Mouse (Mus musculus) kidney, embryonic 15.5 days (tissue): Measurements from ENCODE around the gene Cep63. TPM values are rescaled to one million over a fixed set of nuclear protein-coding genes. Genes with fewer than 3 reads are reported as not detected.

Experiments used
- ATAC-seq: fragments of 200-750 bp; cut with Nextera tagmentation; replicated peaks from 2 replicates; pipeline ENCODE4 v1.8.0; 2017; ENCODE audit warnings: moderate TSS enrichment; ENCODE audit not compliant: low FRiP score
- H3K27ac ChIP-seq: fragments of 300-500 bp; sonication (generic); 2 replicates; pipeline ENCODE4 v1.5.1; 2015; ENCODE audit warnings: mild to moderate bottlenecking, inconsistent platforms
- H3K27me3 ChIP-seq: fragments of 300-500 bp; sonication (generic); 2 replicates; pipeline ENCODE4 v1.6.1; 2015; ENCODE audit warnings: inconsistent platforms
- H3K36me3 ChIP-seq: fragments of 300-500 bp; sonication (generic); 2 replicates; pipeline ENCODE4 v1.6.1; 2015; ENCODE audit warnings: inconsistent platforms
- H3K4me1 ChIP-seq: fragments of 300-500 bp; sonication (generic); 2 replicates; pipeline ENCODE4 v1.6.1; 2015; ENCODE audit warnings: inconsistent platforms
- H3K4me2 ChIP-seq: fragments of 300-500 bp; sonication (generic); 2 replicates; pipeline ENCODE4 v1.6.1; 2015; ENCODE audit warnings: moderate library complexity, mild to moderate bottlenecking, inconsistent platforms
- H3K4me3 ChIP-seq: fragments of 300-500 bp; sonication (generic); replicated peaks from 2 replicates; pipeline ENCODE4 v1.5.1; 2015; ENCODE audit warnings: mild to moderate bottlenecking, inconsistent platforms
- H3K9ac ChIP-seq: fragments of 300-500 bp; sonication (generic); 2 replicates; pipeline ENCODE4 v1.6.1; 2015; ENCODE audit warnings: mild to moderate bottlenecking, inconsistent platforms
- H3K9me3 ChIP-seq: fragments of 300-500 bp; sonication (generic); replicated peaks from 2 replicates; pipeline ENCODE4 v1.6.1; 2016; ENCODE audit warnings: inconsistent platforms
- WGBS: fragments of 180-500 bp; shearing (Covaris S2); methylation state at CpG from one replicate; pipeline ENCODE4 v1.1.7; 2015; ENCODE audit warnings: mixed read lengths; 5-methylcytosine and 5-hydroxymethylcytosine counted together
- polyA plus RNA-seq: library from polyadenylated mRNA; unstranded; fragments of >200 nt; fragmentation: Nextera tagmentation; extraction: Ambion mirVana; gene quantifications from 2 replicates; pipeline ENCODE4 v1.2.1, GENCODE M21; 2015

Gene Cep63
- 59.3 and 61.7 TPM in 2 replicates for polyA plus RNA-seq

DNA sequence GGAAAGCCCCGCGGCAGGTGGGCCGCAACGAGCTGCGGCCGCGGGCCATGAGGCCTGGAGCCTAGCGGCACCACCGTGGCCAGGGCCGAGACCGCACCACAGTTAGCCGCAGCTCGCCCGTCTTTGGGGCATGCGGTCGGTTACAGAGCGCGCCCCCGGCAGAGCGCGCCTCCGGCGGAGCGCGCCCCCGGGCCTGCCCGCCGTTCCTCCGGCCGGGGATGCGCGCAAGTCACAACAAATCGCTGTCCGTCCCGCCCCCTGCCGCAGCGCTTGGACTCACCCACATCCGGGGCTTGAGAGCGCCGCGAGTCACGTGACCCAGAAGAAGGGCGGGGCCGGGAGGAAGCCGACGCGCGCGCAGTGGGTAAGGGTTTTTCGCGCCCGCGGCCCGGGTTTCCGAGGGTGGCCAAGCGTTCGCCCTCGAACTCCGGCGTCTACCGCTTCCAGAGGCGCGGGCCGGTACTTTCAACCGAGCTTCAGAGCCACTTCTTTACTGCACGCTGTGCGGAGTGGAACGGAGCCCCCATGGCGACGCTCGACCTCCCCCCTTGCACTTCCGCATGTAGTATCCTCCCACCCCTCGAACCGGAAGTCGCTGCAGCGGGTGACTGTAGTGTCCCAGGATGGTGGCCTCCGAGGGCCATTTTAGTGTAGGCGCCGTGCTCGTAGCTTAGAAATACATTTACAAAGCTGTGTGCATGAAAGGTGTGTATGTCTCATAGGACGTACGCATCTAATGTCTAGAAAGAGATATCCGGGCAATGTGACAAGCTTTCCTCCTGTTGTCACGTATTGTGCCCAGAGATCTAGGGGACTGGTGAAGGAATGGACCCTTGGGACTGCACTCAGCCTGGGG, at the start of gene Cep63, which contains the start of gene Anapc13:
Gene Cep63, minus strand, starts transcription at position 552 of the 856 bp plus-strand sequence.
Gene Anapc13, plus strand, starts transcription at position 314 of the 856 bp plus-strand sequence.
- no peaks in the 10 kb centered on the region for H3K9me3 ChIP-seq
- no peaks in the 10 kb centered on the region for H3K27me3 ChIP-seq
- H3K4me2 ChIP-seq, result peak within 1 kb of the TSS; percentile 65
- WGBS, result under 1% methylated on average over 84 of the region's 84 CpGs
- peak within 1 kb of the TSS; percentile 98 for H3K9ac ChIP-seq
- peak; percentile 96 for ATAC-seq
- H3K27ac ChIP-seq, result peak within 1 kb of the TSS; percentile 96
- peaks cover 14% of the 10 kb centered on the region; the same call in 1 of the 2 replicates for H3K36me3 ChIP-seq
- H3K4me1 ChIP-seq, result peaks cover 27% of the 10 kb centered on the region
- peak within 1 kb of the TSS; percentile 80 for H3K4me3 ChIP-seq

DNA sequence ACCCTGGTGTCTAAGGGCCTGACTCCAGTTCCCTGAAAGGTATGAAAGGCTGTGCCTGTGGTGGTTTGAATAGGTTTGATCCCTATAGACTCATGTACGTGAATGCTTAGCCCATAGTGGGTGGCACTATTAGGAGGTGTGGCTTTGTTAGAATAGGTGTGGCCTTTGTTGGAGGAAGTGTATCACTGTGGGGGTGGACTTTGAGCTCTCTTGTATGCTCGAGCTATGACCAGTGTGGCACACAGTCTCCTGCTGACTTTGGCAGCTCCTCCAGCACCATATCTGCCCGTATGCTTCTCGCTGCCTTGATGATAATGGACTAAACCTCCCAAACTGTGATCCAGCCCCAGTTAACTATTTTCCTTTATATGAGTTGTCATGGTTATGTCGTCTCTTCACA, 49.6 kb upstream of the Cep63 start:
- no peak overlapping the region for H3K9ac ChIP-seq
- peaks cover 8% of the 10 kb centered on the region for H3K4me1 ChIP-seq
- H3K4me2 ChIP-seq, result no peak overlapping the region
- no peak overlapping the region for H3K27ac ChIP-seq
- 85% methylated on average over 5 of the region's 5 CpGs for WGBS
- H3K27me3 ChIP-seq, result no peaks in the 10 kb centered on the region
- H3K9me3 ChIP-seq, result no peaks in the 10 kb centered on the region
- no peak overlapping the region for H3K4me3 ChIP-seq
- no peak for ATAC-seq
- H3K36me3 ChIP-seq, result no peaks in the 10 kb centered on the region

DNA sequence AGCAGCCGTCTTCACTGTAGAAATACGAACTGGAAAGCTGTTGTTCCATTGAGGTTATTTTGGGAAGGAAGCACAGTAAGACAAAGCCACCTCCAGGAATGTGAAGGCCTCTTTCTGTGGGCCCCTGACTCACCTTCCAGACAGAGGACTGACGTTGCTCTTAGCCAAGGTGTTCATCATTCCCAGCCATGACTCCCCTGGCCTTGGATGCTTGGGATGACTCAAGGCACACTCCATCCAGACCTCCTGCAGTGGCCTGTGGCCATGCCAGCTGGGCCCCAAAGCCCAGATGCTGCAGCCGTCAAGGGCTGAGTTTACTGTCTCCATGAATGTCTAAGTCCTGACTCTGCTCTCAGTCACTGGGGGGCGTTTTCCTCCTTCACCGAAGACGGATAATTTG, 47.0 kb upstream of the Cep63 start:
- no peaks in the 10 kb centered on the region for H3K36me3 ChIP-seq
- peaks cover 10% of the 10 kb centered on the region for H3K4me1 ChIP-seq
- H3K9me3 ChIP-seq, result no peaks in the 10 kb centered on the region
- H3K4me2 ChIP-seq, result no peak overlapping the region
- 59% methylated on average over 7 of the region's 7 CpGs for WGBS
- H3K4me3 ChIP-seq, result no peak overlapping the region
- no peaks in the 10 kb centered on the region for H3K27me3 ChIP-seq
- no peak for ATAC-seq
- H3K27ac ChIP-seq, result no peak overlapping the region
- no peak overlapping the region for H3K9ac ChIP-seq

DNA sequence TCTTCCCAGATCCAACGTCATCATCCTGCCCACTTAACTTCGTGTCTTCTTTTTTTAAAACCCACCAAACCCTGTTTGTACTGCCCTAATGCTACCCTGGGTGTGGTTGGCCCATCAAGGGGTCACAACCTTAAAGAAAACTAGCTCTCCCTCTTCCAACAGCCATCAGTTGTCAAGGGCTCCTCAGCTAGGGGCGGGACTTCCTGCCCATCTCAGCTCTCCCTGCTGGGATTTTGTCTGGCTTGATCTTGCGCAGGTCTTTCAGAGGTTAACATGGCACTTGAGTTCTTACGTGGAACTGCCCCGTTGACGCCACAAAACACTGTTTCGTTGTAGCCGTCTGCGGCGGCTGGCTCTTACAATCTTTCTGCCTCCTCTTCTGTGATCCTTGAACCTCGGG, 42.6 kb upstream of the Cep63 start:
- no peak overlapping the region for H3K9ac ChIP-seq
- ATAC-seq, result no peak
- H3K9me3 ChIP-seq, result no peaks in the 10 kb centered on the region
- H3K4me3 ChIP-seq, result no peak overlapping the region
- H3K36me3 ChIP-seq, result no peaks in the 10 kb centered on the region
- no peak overlapping the region for H3K4me2 ChIP-seq
- 86% methylated on average over 12 of the region's 12 CpGs for WGBS
- no peak overlapping the region for H3K27ac ChIP-seq
- peaks cover 14% of the 10 kb centered on the region for H3K4me1 ChIP-seq
- H3K27me3 ChIP-seq, result no peaks in the 10 kb centered on the region

DNA sequence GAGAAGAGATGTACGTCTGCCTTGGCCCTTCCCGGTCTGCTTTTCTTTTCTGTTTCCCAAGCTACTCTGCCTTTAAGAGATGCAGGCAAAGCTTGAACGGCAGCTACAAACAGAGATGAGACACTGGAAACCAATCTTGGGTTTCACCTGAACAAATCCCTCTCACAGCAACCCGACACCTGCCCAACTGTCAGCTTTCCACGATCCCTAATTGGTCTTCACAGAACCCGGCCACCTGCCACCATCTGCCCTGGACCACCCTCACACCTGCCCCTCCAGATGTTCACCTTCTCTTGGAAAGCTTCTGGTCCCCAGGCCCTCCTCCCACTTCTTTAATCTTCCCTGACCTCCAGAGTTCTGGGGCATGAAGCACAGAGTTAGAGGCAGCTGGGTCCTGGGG, 41.8 kb upstream of the Cep63 start:
- Histone ChIP-seq H3K27ac (no peak overlapping the region), H3K4me1 (peaks cover 9% of the 10 kb centered on the region), H3K9ac (no peak overlapping the region), H3K27me3 (no peaks in the 10 kb centered on the region), H3K4me3 (no peak overlapping the region), H3K36me3 (no peaks in the 10 kb centered on the region), H3K4me2 (no peak overlapping the region), H3K9me3 (no peaks in the 10 kb centered on the region)
- WGBS, result 19% methylated on average over 6 of the region's 6 CpGs
- ATAC-seq, result no peak

DNA sequence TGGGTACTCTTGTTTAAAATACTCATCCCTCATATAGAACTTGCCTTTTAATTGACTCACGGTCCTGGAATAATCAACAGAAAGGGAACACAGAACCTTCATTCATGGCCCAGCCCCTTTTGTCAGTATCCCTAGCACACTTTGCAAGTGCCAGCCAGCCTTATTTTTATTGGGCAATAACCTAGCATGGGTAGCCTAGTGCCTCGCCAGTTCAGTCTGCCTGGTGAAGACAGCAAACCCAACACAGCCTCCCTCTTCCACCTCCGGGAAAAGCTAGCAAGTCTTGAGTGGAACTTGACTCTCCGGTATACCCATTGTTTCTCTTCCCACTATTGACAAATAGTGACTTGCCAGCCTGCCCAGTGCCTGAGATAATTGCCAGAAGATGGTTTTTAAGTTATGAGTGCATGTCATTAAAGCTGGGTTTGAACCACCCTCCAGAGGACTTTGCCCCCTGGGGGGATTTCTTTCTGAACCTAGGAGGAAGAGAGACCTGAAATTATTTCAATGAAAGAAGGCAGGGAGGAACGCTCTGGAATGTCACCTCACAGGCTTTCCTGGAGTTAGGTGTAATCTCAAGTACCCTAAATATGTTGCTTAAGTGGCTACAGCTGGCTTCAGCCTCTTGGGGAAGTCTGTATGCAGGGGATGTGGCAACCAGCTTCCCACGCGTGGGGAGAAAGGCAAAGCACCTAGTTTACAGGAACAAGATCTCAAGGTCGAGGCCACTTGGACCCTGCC, 30.2 kb upstream of the Cep63 start:
- Histone ChIP-seq H3K4me3 (no peak overlapping the region), H3K36me3 (no peaks in the 10 kb centered on the region), H3K27ac (no peak overlapping the region), H3K9me3 (no peaks in the 10 kb centered on the region), H3K4me2 (no peak overlapping the region), H3K9ac (no peak overlapping the region), H3K27me3 (no peaks in the 10 kb centered on the region), H3K4me1 (no peaks in the 10 kb centered on the region)
- no peak for ATAC-seq
- 53% methylated on average over 8 of the region's 8 CpGs for WGBS

DNA sequence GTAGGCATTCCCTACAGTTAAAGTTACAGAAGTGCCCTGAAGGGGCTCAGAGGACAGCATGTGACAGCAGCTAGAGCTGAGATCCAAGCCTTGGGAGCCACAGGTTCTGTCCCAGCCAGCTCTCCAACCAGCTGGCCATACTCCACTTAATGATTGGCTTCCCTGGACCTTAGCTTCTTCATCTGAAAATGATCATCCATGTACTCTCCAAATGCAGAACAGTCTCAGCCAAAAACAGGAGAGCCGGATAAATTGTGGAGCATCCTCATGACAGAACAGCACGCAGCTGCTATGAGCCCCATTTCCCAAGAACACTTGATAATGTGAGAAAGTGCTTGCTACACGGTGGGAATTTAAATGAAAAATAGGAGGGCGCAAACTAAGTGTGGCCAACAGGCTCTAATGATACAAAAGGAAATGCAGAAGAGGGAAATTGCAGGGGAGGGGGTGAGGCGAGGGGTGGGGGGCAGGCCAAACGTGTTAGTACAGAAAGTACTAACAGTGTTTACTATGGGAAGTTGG, 24.9 kb upstream of the Cep63 start:
- Histone ChIP-seq H3K27ac (no peak overlapping the region), H3K9ac (no peak overlapping the region), H3K4me1 (peaks cover 21% of the 10 kb centered on the region), H3K4me3 (no peak overlapping the region), H3K9me3 (no peaks in the 10 kb centered on the region), H3K27me3 (no peaks in the 10 kb centered on the region), H3K4me2 (no peak overlapping the region), H3K36me3 (no peaks in the 10 kb centered on the region)
- WGBS, result 66% methylated on average over 6 of the region's 6 CpGs
- ATAC-seq, result no peak

DNA sequence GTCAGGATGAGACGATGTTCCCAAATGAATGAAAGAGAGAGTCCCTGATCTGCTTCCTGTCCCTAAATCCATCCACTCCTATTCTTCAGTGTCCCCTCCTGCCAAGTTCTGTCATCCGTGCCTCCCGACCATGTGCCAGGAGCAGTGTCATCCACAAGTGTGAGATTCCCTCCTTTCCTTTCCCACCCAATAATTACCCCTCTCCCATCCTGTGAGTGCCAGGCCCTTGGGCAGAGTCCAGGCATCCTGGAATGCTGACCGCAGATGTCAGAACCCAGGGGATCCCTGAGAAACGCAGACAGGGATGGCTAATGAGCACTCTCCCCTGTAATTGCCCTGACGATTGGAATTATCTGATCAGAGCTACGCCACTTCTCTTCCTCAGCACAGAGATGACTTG, 24.3 kb upstream of the Cep63 start:
- H3K27me3 ChIP-seq, result no peaks in the 10 kb centered on the region
- no peak for ATAC-seq
- no peaks in the 10 kb centered on the region for H3K9me3 ChIP-seq
- WGBS, result 27% methylated on average over 7 of the region's 7 CpGs
- no peak overlapping the region for H3K9ac ChIP-seq
- no peaks in the 10 kb centered on the region for H3K36me3 ChIP-seq
- no peak overlapping the region for H3K4me3 ChIP-seq
- H3K27ac ChIP-seq, result no peak overlapping the region
- peak overlapping the region; percentile 28; the same call in 1 of the 2 replicates for H3K4me2 ChIP-seq
- peaks cover 25% of the 10 kb centered on the region for H3K4me1 ChIP-seq

DNA sequence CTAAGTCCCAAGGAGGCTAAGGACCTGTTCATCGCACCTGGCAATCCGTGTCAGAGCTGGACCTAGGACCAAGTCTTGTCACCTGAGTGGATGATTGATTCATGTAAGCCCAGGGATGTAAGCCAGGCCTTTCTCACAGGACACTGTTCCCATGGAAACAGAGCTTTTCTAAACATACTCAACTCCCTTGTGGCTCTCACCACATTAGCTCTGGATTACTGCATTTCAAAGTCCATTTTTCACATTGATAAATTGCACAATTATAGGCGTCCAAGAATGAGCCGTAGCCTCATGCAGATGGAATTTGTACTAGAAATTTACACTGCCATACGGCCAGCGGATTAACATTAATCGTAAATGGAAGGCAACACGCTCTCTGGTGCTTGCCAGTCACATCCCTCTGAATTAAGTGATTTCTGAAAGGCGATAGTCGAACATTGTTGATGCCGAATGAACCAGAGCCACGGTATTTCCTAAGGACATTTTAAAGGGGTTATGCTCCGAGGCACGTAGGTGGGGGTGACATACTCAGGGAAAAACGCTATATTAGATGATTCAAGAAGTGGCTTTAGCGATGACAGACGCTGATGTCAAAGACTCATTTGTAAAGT, 23.7 kb upstream of the Cep63 start:
- WGBS, result 31% methylated on average over 17 of the region's 17 CpGs
- H3K9me3 ChIP-seq, result no peaks in the 10 kb centered on the region
- H3K4me1 ChIP-seq, result peaks cover 32% of the 10 kb centered on the region
- ATAC-seq, result peak; percentile 63
- no peak overlapping the region for H3K4me3 ChIP-seq
- H3K27me3 ChIP-seq, result no peaks in the 10 kb centered on the region
- H3K9ac ChIP-seq, result no peak overlapping the region
- H3K27ac ChIP-seq, result 0 out of 2 replicates have a peak overlapping the region, but pooled peaks have one; percentile 48
- no peaks in the 10 kb centered on the region for H3K36me3 ChIP-seq
- peak overlapping the region; percentile 28; the same call in 1 of the 2 replicates for H3K4me2 ChIP-seq

DNA sequence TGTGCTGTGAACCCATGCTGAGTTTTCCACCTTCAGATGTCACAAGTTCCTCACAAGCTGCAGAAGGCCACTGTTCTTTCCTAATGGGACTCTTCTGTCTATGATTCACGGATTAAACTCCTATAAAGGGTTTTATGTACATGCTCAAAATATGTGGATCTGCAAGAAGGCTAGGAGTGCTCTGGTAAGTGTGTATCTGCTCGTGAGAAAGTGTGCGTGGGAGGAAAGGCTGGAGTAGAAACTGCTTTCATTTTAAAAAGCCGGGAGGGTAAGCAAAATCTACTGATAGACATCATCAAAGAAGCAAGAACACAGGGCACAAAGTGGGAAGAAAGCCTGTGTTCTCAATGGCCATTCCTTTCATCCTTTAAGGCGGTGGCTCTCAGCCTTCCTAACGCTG, 20.7 kb upstream of the Cep63 start:
- Histone ChIP-seq H3K4me3 (no peak overlapping the region), H3K4me1 (peaks cover 60% of the 10 kb centered on the region), H3K4me2 (no peak overlapping the region), H3K36me3 (no peaks in the 10 kb centered on the region), H3K9ac (no peak overlapping the region), H3K27ac (no peak overlapping the region), H3K9me3 (no peaks in the 10 kb centered on the region), H3K27me3 (no peaks in the 10 kb centered on the region)
- 66% methylated on average over 6 of the region's 6 CpGs for WGBS
- no peak for ATAC-seq

DNA sequence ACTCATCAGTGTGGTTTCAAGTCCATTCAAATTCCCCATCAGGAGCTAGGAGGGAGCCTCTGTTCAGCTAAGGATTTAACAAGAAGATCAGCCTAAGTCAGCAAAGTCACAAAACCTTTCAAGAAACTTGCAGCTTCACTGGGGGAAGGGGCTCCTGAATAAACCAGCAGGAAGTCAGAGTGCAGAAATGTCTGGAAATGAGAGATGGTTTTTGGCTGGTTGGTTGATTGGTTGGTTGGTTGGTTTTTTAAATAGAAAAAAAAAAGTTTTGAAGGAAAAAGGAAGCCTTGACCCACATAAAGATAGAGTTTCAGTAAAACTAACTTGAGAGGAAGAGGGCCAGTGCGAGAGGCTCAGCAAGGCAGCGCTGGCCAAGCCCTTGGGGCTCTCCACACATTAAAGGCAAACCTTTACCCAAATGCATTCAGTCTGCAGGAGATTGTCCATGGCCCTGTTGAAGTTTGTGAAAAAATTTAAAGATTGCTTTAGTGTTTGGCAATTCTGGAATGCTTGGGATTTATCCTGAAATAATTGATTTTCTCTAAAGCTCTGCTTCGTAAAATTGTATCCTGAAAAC, 18.9 kb upstream of the Cep63 start:
- H3K27ac ChIP-seq, result peak overlapping the region; percentile 89
- no peaks in the 10 kb centered on the region for H3K27me3 ChIP-seq
- H3K4me2 ChIP-seq, result no peak overlapping the region
- ATAC-seq, result no peak
- no peak overlapping the region for H3K9ac ChIP-seq
- 33% methylated on average over 3 of the region's 3 CpGs for WGBS
- H3K9me3 ChIP-seq, result no peaks in the 10 kb centered on the region
- H3K36me3 ChIP-seq, result no peaks in the 10 kb centered on the region
- no peak overlapping the region for H3K4me3 ChIP-seq
- peaks cover 53% of the 10 kb centered on the region for H3K4me1 ChIP-seq
